ENCODE assay signal across 24 mouse cellular contexts in genomic region chr7:78546551-78546950, GRCm38 (mm10).
DNase-seq lines count a peak whose midpoint lies in the region; ATAC-seq and TF ChIP-seq lines count a peak whose summit lies in the region.
"Had no signal": no experiment of that assay in that cellular context is flagged by ENCODE, and none has a peak within 500 bp of the region (broad histone marks: within the 10 kb centered on the region; RNA-seq: fewer than 3 reads in every experiment).

No protein-coding gene starts in this region.

- no peaks in the 10 kb centered on the region; the same call in 1 of the 2 replicates for H3K9me3 ChIP-seq in forebrain, embryonic 12.5 days
- H3K9me3 ChIP-seq in forebrain, postnatal 0 days (ENCODE audit: low read length) = no peaks in the 10 kb centered on the region
- H3K9me3 ChIP-seq in hindbrain, embryonic 15.5 days = no peaks in the 10 kb centered on the region
- H3K9me3 ChIP-seq in neural tube, embryonic 13.5 days = no peaks in the 10 kb centered on the region
- no peaks in the 10 kb centered on the region for H3K9me3 ChIP-seq in lung, postnatal 0 days (ENCODE audit: low read length)
- H3K9me3 ChIP-seq: embryonic facial prominence, embryonic 13.5 days; heart, embryonic 10.5 days; stomach, embryonic 15.5 days had no signal

- H3K36me3 ChIP-seq in forebrain, embryonic 12.5 days (replicated peaks) = no peaks in the 10 kb centered on the region
- H3K36me3 ChIP-seq in forebrain, postnatal 0 days (ENCODE audit: insufficient read depth) = no peaks in the 10 kb centered on the region
- no peaks in the 10 kb centered on the region for H3K36me3 ChIP-seq in hindbrain, embryonic 15.5 days
- no peaks in the 10 kb centered on the region for H3K36me3 ChIP-seq in neural tube, embryonic 13.5 days
- no peaks in the 10 kb centered on the region for H3K36me3 ChIP-seq in lung, postnatal 0 days (ENCODE audit: insufficient read depth, low read length)
- H3K36me3 ChIP-seq: embryonic facial prominence, embryonic 13.5 days; G1E; heart, embryonic 10.5 days; stomach, embryonic 15.5 days had no signal

- no peak for TF ChIP-seq CTCF in forebrain, postnatal 0 days (IDR thresholded peaks at IDR 0.05; ENCODE audit: low read depth)
- no peak for TF ChIP-seq CTCF in brain, embryonic 14.5 days (IDR thresholded peaks at IDR 0.05; ENCODE audit: borderline replicate concordance, extremely low read depth, insufficient read depth, insufficient read length)
- TF ChIP-seq CTCF in lung, postnatal 0 days (IDR thresholded peaks at IDR 0.05) = no peak

- no peak overlapping the region for H3K4me2 ChIP-seq in forebrain, embryonic 12.5 days
- no peak overlapping the region for H3K4me2 ChIP-seq in forebrain, postnatal 0 days (ENCODE audit: low read depth)
- no peak overlapping the region for H3K4me2 ChIP-seq in hindbrain, embryonic 15.5 days
- no peak overlapping the region for H3K4me2 ChIP-seq in neural tube, embryonic 13.5 days
- H3K4me2 ChIP-seq in lung, postnatal 0 days (replicated peaks; ENCODE audit: low read depth, low read length) = no peak overlapping the region
- H3K4me2 ChIP-seq: embryonic facial prominence, embryonic 13.5 days; stomach, embryonic 15.5 days had no signal

- no peak overlapping the region for H3K4me3 ChIP-seq in forebrain, embryonic 12.5 days (replicated peaks)
- no peak overlapping the region for H3K4me3 ChIP-seq in forebrain, postnatal 0 days (ENCODE audit: low read depth, low read length)
- no peak overlapping the region for H3K4me3 ChIP-seq in hindbrain, embryonic 15.5 days
- no peak overlapping the region for H3K4me3 ChIP-seq in neural tube, embryonic 13.5 days
- H3K4me3 ChIP-seq in lung, postnatal 0 days (ENCODE audit: low read depth, low read length) = no peak overlapping the region
- H3K4me3 ChIP-seq: embryonic facial prominence, embryonic 13.5 days; heart, embryonic 10.5 days; left cerebral cortex, adult 2 months; stomach, embryonic 15.5 days had no signal

- no peaks in the 10 kb centered on the region for H3K27me3 ChIP-seq in forebrain, embryonic 12.5 days
- no peaks in the 10 kb centered on the region for H3K27me3 ChIP-seq in forebrain, postnatal 0 days (ENCODE audit: insufficient read depth, low read length)
- H3K27me3 ChIP-seq in hindbrain, embryonic 15.5 days = no peaks in the 10 kb centered on the region
- no peaks in the 10 kb centered on the region for H3K27me3 ChIP-seq in neural tube, embryonic 13.5 days
- H3K27me3 ChIP-seq in lung, postnatal 0 days (replicated peaks; ENCODE audit: insufficient read depth, low read length) = no peaks in the 10 kb centered on the region
- H3K27me3 ChIP-seq: embryonic facial prominence, embryonic 13.5 days; stomach, embryonic 15.5 days had no signal

- no peak for DNase-seq in forebrain, postnatal 0 days
- peak; percentile 39 for DNase-seq in brain, embryonic 14.5 days (ENCODE audit: low read depth)
- no peak for DNase-seq in lung, postnatal 0 days (ENCODE audit: low spot score)
- no peak for DNase-seq in layer of hippocampus, adult 18-20 months (ENCODE audit: low spot score in 2 of 2)
- no peak for DNase-seq in adrenal gland, postnatal 14 days
- DNase-seq: adrenal gland, postnatal 36 days; cerebellum, adult 18-20 months; kidney, adult 8-10 months; kidney, postnatal 25 days; layer of hippocampus, adult 9-11 months; left cerebral cortex, postnatal 4 days; liver; lung, postnatal 14 days; thymus, adult 18-20 months; thymus, postnatal 4 days had no signal

- no peak overlapping the region for H3K9ac ChIP-seq in forebrain, embryonic 12.5 days
- no peak overlapping the region for H3K9ac ChIP-seq in forebrain, postnatal 0 days
- H3K9ac ChIP-seq in hindbrain, embryonic 15.5 days = no peak overlapping the region
- H3K9ac ChIP-seq in neural tube, embryonic 13.5 days = no peak overlapping the region
- no peak overlapping the region for H3K9ac ChIP-seq in lung, postnatal 0 days (replicated peaks; ENCODE audit: low read depth)
- H3K9ac ChIP-seq: embryonic facial prominence, embryonic 13.5 days; stomach, embryonic 15.5 days had no signal

- 71% methylated on average over 10 of the region's 10 CpGs for WGBS in forebrain, embryonic 12.5 days
- 72% methylated on average over 10 of the region's 10 CpGs for WGBS in forebrain, postnatal 0 days
- 39% methylated on average over 10 of the region's 10 CpGs for WGBS in hindbrain, embryonic 15.5 days
- WGBS in neural tube, embryonic 13.5 days = 33% methylated on average over 10 of the region's 10 CpGs
- WGBS in lung, postnatal 0 days = 73% methylated on average over 10 of the region's 10 CpGs

- no peak for TF ChIP-seq EP300 in lung, postnatal 0 days (IDR thresholded peaks at IDR 0.05)

- no peaks in the 10 kb centered on the region for H3K4me1 ChIP-seq in forebrain, embryonic 12.5 days
- peaks cover 7% of the 10 kb centered on the region; the same call in 1 of the 2 replicates for H3K4me1 ChIP-seq in forebrain, postnatal 0 days (ENCODE audit: insufficient read depth)
- peaks cover 27% of the 10 kb centered on the region for H3K4me1 ChIP-seq in hindbrain, embryonic 15.5 days (replicated peaks)
- peaks cover 52% of the 10 kb centered on the region for H3K4me1 ChIP-seq in neural tube, embryonic 13.5 days (replicated peaks)
- H3K4me1 ChIP-seq in lung, postnatal 0 days (ENCODE audit: insufficient read depth, low read depth, low read length) = no peaks in the 10 kb centered on the region
- H3K4me1 ChIP-seq: embryonic facial prominence, embryonic 13.5 days; heart, embryonic 10.5 days; stomach, embryonic 15.5 days had no signal

- no peak for TF ChIP-seq POLR2A in brain, embryonic 14.5 days (IDR thresholded peaks at IDR 0.05; ENCODE audit: borderline replicate concordance, extremely low read depth, insufficient read depth, insufficient read length, poor library complexity, severe bottlenecking)

- no peak overlapping the region for H3K27ac ChIP-seq in forebrain, embryonic 12.5 days
- H3K27ac ChIP-seq in forebrain, postnatal 0 days (ENCODE audit: low read depth, low read length) = no peak overlapping the region
- H3K27ac ChIP-seq in hindbrain, embryonic 15.5 days (replicated peaks) = no peak overlapping the region
- H3K27ac ChIP-seq in neural tube, embryonic 13.5 days (replicated peaks) = peak overlapping the region; percentile 64
- H3K27ac ChIP-seq in lung, postnatal 0 days (ENCODE audit: low read length) = no peak overlapping the region
- H3K27ac ChIP-seq: embryonic facial prominence, embryonic 13.5 days; heart, embryonic 10.5 days; left cerebral cortex, adult 2 months; stomach, embryonic 15.5 days had no signal

- ATAC-seq in forebrain, embryonic 12.5 days (ENCODE audit: low FRiP score) = peak; percentile 55; the same call in 1 of the 2 replicates
- ATAC-seq in forebrain, postnatal 0 days = no peak
- 0 out of 2 replicates have a peak, but pooled peaks have one; percentile 35 for ATAC-seq in hindbrain, embryonic 15.5 days (ENCODE audit: low FRiP score, low read depth)
- ATAC-seq in neural tube, embryonic 13.5 days (ENCODE audit: low read depth) = peak; percentile 65
- ATAC-seq in lung, postnatal 0 days = no peak
- ATAC-seq: inflammation-experienced regulatory T-cells, adult 6 months had no signal

Comparison
In these comparisons a context has a peak if more than half of its experiments do, and no peak if none do; other contexts are left out.
1. ATAC-seq: peak in forebrain, embryonic 12.5 days (single experiment), hindbrain, embryonic 15.5 days (single experiment) and neural tube, embryonic 13.5 days (single experiment); none in forebrain, postnatal 0 days (single experiment) and lung, postnatal 0 days (single experiment).